Mouse (Mus musculus): ENCODE data around the gene Tbl2.

DNA sequence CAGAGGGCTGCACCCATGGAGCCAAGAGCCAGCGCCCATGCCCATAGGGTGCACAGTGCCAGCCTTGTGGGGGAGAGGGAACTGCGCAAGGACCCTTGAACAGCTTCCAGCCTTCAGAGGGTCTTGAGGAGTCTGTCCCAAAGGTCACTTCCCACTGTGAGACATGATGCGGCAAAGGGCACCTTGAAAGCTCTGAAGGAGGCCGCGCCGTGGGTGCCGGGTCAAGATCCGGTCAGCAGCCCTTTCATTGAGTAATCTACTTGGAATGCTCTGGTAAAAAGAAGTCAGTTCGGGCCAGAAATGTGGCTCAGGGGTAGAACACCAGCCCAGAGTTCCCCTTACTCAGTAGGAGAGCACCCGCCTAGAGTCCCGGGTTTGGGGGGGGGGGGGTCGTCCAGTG is 35.7 kb upstream of the Tbl2 start:
- TF ChIP-seq CTCF (IDR thresholded peaks at IDR 0.05; ENCODE audit: borderline replicate concordance, insufficient read depth, low read depth, low read length) (no peak), POLR2A (IDR thresholded peaks at IDR 0.05; ENCODE audit: borderline replicate concordance, insufficient read depth, low read length) (no peak)
